Mouse (Mus musculus) limb, embryonic 14.5 days (tissue): ENCODE measurements around the gene Trmt10c. TPM values are rescaled to one million over a fixed set of nuclear protein-coding genes. Genes with fewer than 3 reads are reported as not detected.
"Not testable (repeated sequence)": the region's sequence is repeated elsewhere in the genome, so short reads cannot be mapped to it uniquely, and the experiment has no call there.

Experiments
- ATAC-seq: fragments of 200-750 bp; cut with Nextera tagmentation; 2 replicates; pipeline ENCODE4 v1.8.0; 2017; ENCODE audit warnings: low read depth, moderate number of reproducible peaks, moderate TSS enrichment; ENCODE audit not compliant: low FRiP score
- DNase-seq: peaks from one replicate; pipeline ENCODE4 v3.0.0-alpha.2; 2015; ENCODE audit warnings: low spot score
- H3K27ac ChIP-seq: fragments of 300-500 bp; sonication (generic); replicated peaks from 2 replicates; pipeline ENCODE4 v1.5.1; 2014; ENCODE audit warnings: low read depth, mild to moderate bottlenecking, low read length, moderate library complexity, mixed read lengths
- H3K27me3 ChIP-seq: fragments of 300-500 bp; sonication (generic); 2 replicates; pipeline ENCODE4 v1.6.1; 2014; ENCODE audit warnings: low read length, mixed read lengths; ENCODE audit not compliant: control insufficient read depth, insufficient read depth
- H3K36me3 ChIP-seq: fragments of 300-500 bp; sonication (generic); 2 replicates; pipeline ENCODE4 v1.6.1; 2014; ENCODE audit warnings: mild to moderate bottlenecking, low read length, moderate library complexity, mixed read lengths; ENCODE audit not compliant: control insufficient read depth, insufficient read depth
- H3K4me1 ChIP-seq: fragments of 300-500 bp; sonication (generic); 2 replicates; pipeline ENCODE4 v1.6.1; 2014; ENCODE audit warnings: antibody characterized with exemption, low read length, mixed read lengths; ENCODE audit not compliant: control insufficient read depth, insufficient read depth
- H3K4me2 ChIP-seq: fragments of 300-500 bp; sonication (generic); replicated peaks from 2 replicates; pipeline ENCODE4 v1.6.1; 2014; ENCODE audit warnings: low read depth, mild to moderate bottlenecking, low read length, moderate library complexity; ENCODE audit not compliant: severe bottlenecking
- H3K4me3 ChIP-seq: fragments of 300-500 bp; sonication (generic); replicated peaks from 2 replicates; pipeline ENCODE4 v1.5.1; 2014; ENCODE audit warnings: low read length
- H3K9ac ChIP-seq: fragments of 300-500 bp; sonication (generic); 2 replicates; pipeline ENCODE4 v1.6.1; 2014; ENCODE audit warnings: mild to moderate bottlenecking, low read depth, low read length, moderate library complexity; ENCODE audit not compliant: severe bottlenecking
- H3K9me3 ChIP-seq: fragments of 300-500 bp; sonication (generic); 2 replicates; pipeline ENCODE4 v1.6.1; 2016; ENCODE audit warnings: low read length; ENCODE audit not compliant: control insufficient read depth
- POLR2A ChIP-seq: fragments of 200-500 bp; IDR thresholded peaks from 2 replicates; pipeline ENCODE4 v1.8.0; 2012; ENCODE audit warnings: inconsistent platforms, mild to moderate bottlenecking, moderate library complexity, borderline replicate concordance; ENCODE audit not compliant: insufficient read depth, insufficient read length; ENCODE audit errors: extremely low read depth
- WGBS: fragments of 180-500 bp; shearing (Covaris S2); extraction: QIAGEN DNeasy Blood & Tissue Kit; methylation state at CpG from one replicate; pipeline ENCODE4 v1.1.7; 2014; 5-methylcytosine and 5-hydroxymethylcytosine counted together
- polyA plus RNA-seq, 2 experiments: library from polyadenylated mRNA; depleted of rRNA in 1 of 2; stranded (reverse) in 1 of 2; unstranded in 1 of 2; fragments of >200 nt; fragmentation: Nextera tagmentation in 1 of 2; extraction: Ambion mirVana in 1 of 2; gene quantifications; 2 replicates each; pipeline versions ENCODE4 v1.2.1 to v1.2.3; 2012 to 2014

Trmt10c gene
- polyA plus RNA-seq, 2 experiments = 11.3 to 26.9 TPM

GRCm38 (mm10) chr16:56061995-56062594 is 24.5 kb upstream of the Trmt10c start:
- 81% methylated on average over 7 of the region's 7 CpGs for WGBS
- no peak overlapping the region for H3K9ac ChIP-seq
- H3K4me3 ChIP-seq = no peak overlapping the region
- no peaks in the 10 kb centered on the region for H3K36me3 ChIP-seq
- no peaks in the 10 kb centered on the region for H3K4me1 ChIP-seq
- ATAC-seq (no peak), DNase-seq (no peak)
- no peaks in the 10 kb centered on the region for H3K9me3 ChIP-seq
- H3K27ac ChIP-seq = no peak overlapping the region
- H3K27me3 ChIP-seq = no peaks in the 10 kb centered on the region
- TF ChIP-seq POLR2A = no peak
- no peak overlapping the region for H3K4me2 ChIP-seq

- Histone ChIP-seq H3K4me1 (no peaks in the 10 kb centered on the region), H3K4me3 (no peak overlapping the region), H3K9ac (no peak overlapping the region), H3K9me3 (no peaks in the 10 kb centered on the region), H3K27ac (no peak overlapping the region), H3K36me3 (no peaks in the 10 kb centered on the region), H3K4me2 (no peak overlapping the region), H3K27me3 (no peaks in the 10 kb centered on the region)
- TF ChIP-seq POLR2A = no peak
- WGBS = 81% methylated on average over 10 of the region's 10 CpGs
- DNase-seq = no peak
- ATAC-seq = no peak
Observed at GRCm38 (mm10) chr16:56058151-56058550, 20.5 kb upstream of the Trmt10c start.

GRCm38 (mm10) chr16:56056944-56057590 is 19.4 kb upstream of the Trmt10c start:
- H3K9ac ChIP-seq = no peak overlapping the region
- ATAC-seq (no peak), DNase-seq (no peak)
- H3K27ac ChIP-seq = no peak overlapping the region
- H3K4me2 ChIP-seq = no peak overlapping the region
- WGBS = 72% methylated on average over 7 of the region's 7 CpGs
- no peak overlapping the region for H3K4me3 ChIP-seq
- H3K36me3 ChIP-seq = no peaks in the 10 kb centered on the region
- no peak for TF ChIP-seq POLR2A
- no peaks in the 10 kb centered on the region for H3K27me3 ChIP-seq
- no peaks in the 10 kb centered on the region for H3K9me3 ChIP-seq
- no peaks in the 10 kb centered on the region for H3K4me1 ChIP-seq

GRCm38 (mm10) chr16:56055911-56056310 is 18.3 kb upstream of the Trmt10c start:
- Histone ChIP-seq H3K27ac (no peak overlapping the region), H3K27me3 (no peaks in the 10 kb centered on the region), H3K4me2 (no peak overlapping the region), H3K4me3 (no peak overlapping the region), H3K9ac (no peak overlapping the region), H3K36me3 (no peaks in the 10 kb centered on the region), H3K4me1 (no peaks in the 10 kb centered on the region), H3K9me3 (no peaks in the 10 kb centered on the region)
- no peak for TF ChIP-seq POLR2A
- no peak for DNase-seq
- ATAC-seq = no peak
- WGBS = 78% methylated on average over 3 of the region's 3 CpGs

GRCm38 (mm10) chr16:56048038-56048437 is 10.4 kb upstream of the Trmt10c start, which contains the start of gene Senp7:
TSS of gene Senp7 (plus strand) at chr16:56048338.
- not testable (repeated sequence) for H3K4me2 ChIP-seq, ATAC-seq, H3K36me3 ChIP-seq

More at GRCm38 (mm10) chr16:56048038-56048437, 10.4 kb upstream of the Trmt10c start, which contains the start of gene Senp7:
- H3K27me3 ChIP-seq, H3K9me3 ChIP-seq, H3K9ac ChIP-seq, H3K4me3 ChIP-seq, DNase-seq, H3K27ac ChIP-seq, H3K4me1 ChIP-seq: not testable (repeated sequence)
- no CpG with 5 or more reads among the region's 4 CpGs for WGBS
